7 mouse cellular contexts compared by ENCODE assay signal in the genomic region with DNA sequence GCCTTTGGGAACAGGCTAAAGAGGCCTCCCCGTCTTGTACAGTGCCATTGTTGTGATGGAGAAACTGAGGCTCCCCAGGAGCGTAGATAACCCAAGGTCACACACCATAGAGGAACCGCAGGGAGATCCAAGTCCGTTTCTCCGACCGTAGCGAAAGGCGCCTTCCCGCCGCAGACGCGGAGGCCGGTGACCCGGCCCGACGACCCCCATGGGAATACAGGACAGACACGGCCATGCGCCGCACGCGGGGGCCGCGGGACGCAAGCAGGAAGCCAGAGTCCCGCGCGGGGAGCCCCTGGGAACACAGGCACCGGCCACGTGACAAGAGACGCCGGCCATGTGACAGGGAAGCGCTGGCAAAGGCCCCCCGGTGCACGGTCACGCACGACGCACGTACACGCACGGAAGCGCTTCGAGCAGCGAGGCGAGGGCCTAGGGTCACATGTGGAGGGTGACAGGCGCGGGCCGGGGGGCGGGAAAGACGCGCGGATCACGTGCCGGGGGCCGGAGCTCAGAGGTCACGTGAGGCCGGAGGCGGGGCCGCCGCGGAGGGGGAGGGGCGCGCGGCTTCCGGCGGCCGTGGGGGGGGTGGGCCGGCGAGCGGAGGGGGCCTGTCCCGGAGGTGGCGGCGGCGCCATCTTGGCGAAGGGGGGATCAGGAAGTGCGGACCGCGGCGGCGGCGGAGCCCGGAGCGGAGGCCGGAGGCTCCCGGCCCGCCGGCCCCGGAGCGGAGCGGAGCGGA. TPM values are rescaled to one million over a fixed set of nuclear protein-coding genes. Genes with fewer than 3 reads are reported as not detected.
DNase-seq lines count a peak whose midpoint lies in the region; ATAC-seq lines count a peak whose summit lies in the region.

A gene (plus strand): TSS at position 649 of the 742 bp plus-strand sequence.

- no peaks in the 10 kb centered on the region for H3K27me3 ChIP-seq in embryonic facial prominence, embryonic 10.5 days (replicated peaks; ENCODE audit: low read depth, poor library complexity, severe bottlenecking)
- no peaks in the 10 kb centered on the region for H3K27me3 ChIP-seq in limb, embryonic 10.5 days (ENCODE audit: low read depth, poor library complexity, severe bottlenecking)
- no peaks in the 10 kb centered on the region for H3K27me3 ChIP-seq in midbrain, embryonic 13.5 days

- peaks cover 36% of the 10 kb centered on the region for H3K36me3 ChIP-seq in embryonic facial prominence, embryonic 10.5 days (replicated peaks)
- peaks cover 32% of the 10 kb centered on the region for H3K36me3 ChIP-seq in limb, embryonic 10.5 days
- peaks cover 24% of the 10 kb centered on the region for H3K36me3 ChIP-seq in midbrain, embryonic 13.5 days

- peak within 1 kb of the TSS; percentile 96 for H3K4me2 ChIP-seq in midbrain, embryonic 13.5 days (replicated peaks)

- DNase-seq in adrenal gland, postnatal 10 days, result peak; percentile 98
- DNase-seq in embryonic facial prominence, embryonic 10.5 days (ENCODE audit: low spot score), result peak; percentile 97
- DNase-seq in kidney, adult 11 months, result peak; percentile 97
- DNase-seq in limb, embryonic 10.5 days (ENCODE audit: low spot score), result peak; percentile 97
- peak; percentile 84 for DNase-seq in spleen, adult 12 weeks (ENCODE audit: low spot score)

- ATAC-seq in granulocyte monocyte progenitor cell, adult 5-6 weeks (replicated peaks; ENCODE audit: poor library complexity, severe bottlenecking), result peak; percentile 79
- peak; percentile 93 for ATAC-seq in midbrain, embryonic 13.5 days

- peak within 1 kb of the TSS; percentile 99 for H3K27ac ChIP-seq in embryonic facial prominence, embryonic 10.5 days (replicated peaks)
- peak within 1 kb of the TSS; percentile 99 for H3K27ac ChIP-seq in limb, embryonic 10.5 days
- H3K27ac ChIP-seq in midbrain, embryonic 13.5 days, result peak within 1 kb of the TSS; percentile 97

- H3K9me3 ChIP-seq in embryonic facial prominence, embryonic 10.5 days, result no peaks in the 10 kb centered on the region
- H3K9me3 ChIP-seq in limb, embryonic 10.5 days (replicated peaks), result no peaks in the 10 kb centered on the region
- no peaks in the 10 kb centered on the region for H3K9me3 ChIP-seq in midbrain, embryonic 13.5 days

- peaks cover 36% of the 10 kb centered on the region for H3K4me1 ChIP-seq in embryonic facial prominence, embryonic 10.5 days
- H3K4me1 ChIP-seq in limb, embryonic 10.5 days, result peaks cover 38% of the 10 kb centered on the region
- H3K4me1 ChIP-seq in midbrain, embryonic 13.5 days (replicated peaks), result peaks cover 39% of the 10 kb centered on the region

- peak within 1 kb of the TSS; percentile 99 for H3K4me3 ChIP-seq in embryonic facial prominence, embryonic 10.5 days
- peak within 1 kb of the TSS; percentile 89 for H3K4me3 ChIP-seq in limb, embryonic 10.5 days
- H3K4me3 ChIP-seq in midbrain, embryonic 13.5 days (replicated peaks), result peak within 1 kb of the TSS; percentile 98

- peak within 1 kb of the TSS; percentile 100 for H3K9ac ChIP-seq in midbrain, embryonic 13.5 days (replicated peaks)

- 1% methylated on average over 90 of the region's 90 CpGs for WGBS in embryonic facial prominence, embryonic 10.5 days
- under 1% methylated on average over 82 of the region's 90 CpGs for WGBS in limb, embryonic 10.5 days
- under 1% methylated on average over 77 of the region's 90 CpGs for WGBS in midbrain, embryonic 13.5 days

RNA-seq across cellular contexts. Expression of the gene that starts here (rescaled TPM):
- 10 to 100 TPM; 52.4 to 55.4 TPM for total RNA-seq in adrenal gland, postnatal 10 days (2021)
- 12.7 and 13.2 TPM in 2 replicates for polyA plus RNA-seq in embryonic facial prominence, embryonic 10.5 days (2016; fragmentation: Nextera tagmentation; extraction: Ambion mirVana)
- total RNA-seq in granulocyte monocyte progenitor cell, adult 5-6 weeks (2014; fragmentation: Nextera tagmentation), result 95.1 and 123 TPM in 2 replicates
- 110 and 118 TPM in 2 replicates for total RNA-seq in granulocyte monocyte progenitor cell, adult 5-6 weeks (2017)
- polyA plus RNA-seq in limb, embryonic 10.5 days (2016; fragmentation: Nextera tagmentation; extraction: Ambion mirVana), result 15.6 and 16.0 TPM in 2 replicates
- polyA plus RNA-seq in midbrain, embryonic 13.5 days (2015; fragmentation: Nextera tagmentation; extraction: Ambion mirVana), result 13.4 and 15.8 TPM in 2 replicates

Comparison
In these comparisons a context has a peak if more than half of its experiments do, and no peak if none do; other contexts are left out.
1. Peak in every context shown above with its lines: DNase-seq, ATAC-seq, H3K4me3 ChIP-seq and H3K27ac ChIP-seq.